Mouse (Mus musculus): ENCODE measurements around the gene Bod1. TPM values are rescaled to one million over a fixed set of nuclear protein-coding genes. Genes with fewer than 3 reads are reported as not detected.

The Bod1 gene
- polyA plus RNA-seq, 1 experiment, result 18.0 TPM

DNA sequence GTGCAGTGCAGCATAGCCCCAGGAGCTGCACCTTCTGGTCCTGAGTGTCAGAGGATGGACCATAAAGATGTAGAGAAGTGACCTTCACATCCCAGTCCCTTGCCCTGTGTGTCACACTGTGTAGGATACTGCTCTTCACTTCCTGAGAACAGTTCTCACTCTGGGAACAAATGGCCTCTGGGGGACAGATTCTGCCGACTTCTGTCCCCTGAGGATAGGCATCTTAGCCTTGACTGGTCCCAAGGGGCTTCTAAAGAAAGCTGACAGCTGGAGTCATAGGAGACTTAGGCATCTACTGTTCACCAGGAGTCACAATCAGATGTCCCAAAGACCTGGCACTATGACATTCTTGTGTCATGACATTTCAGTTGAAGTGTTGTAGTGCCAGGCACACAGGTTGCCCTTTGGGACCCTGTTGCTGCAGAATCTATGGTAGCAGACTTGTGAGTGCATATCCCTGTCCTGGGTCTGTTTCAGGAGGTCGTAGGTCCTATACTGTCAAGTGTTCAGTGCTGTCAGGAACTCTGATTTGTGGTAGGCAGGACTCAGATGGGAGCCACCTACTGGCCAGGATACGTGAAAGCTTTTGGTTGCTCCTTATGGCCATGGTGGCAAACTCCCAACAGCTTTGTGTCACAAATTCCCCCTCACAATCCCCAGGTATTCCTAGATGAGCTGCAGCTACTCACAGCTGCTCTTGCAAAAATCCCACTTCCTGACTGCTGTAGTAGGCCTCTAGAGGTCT lies 30.4 kb downstream of the Bod1 start:
- H3K4me3 ChIP-seq (replicated peaks; ENCODE audit: control insufficient read depth, low read depth, low read length), result no peak overlapping the region
- no peaks in the 10 kb centered on the region for H3K4me1 ChIP-seq (ENCODE audit: control insufficient read depth, insufficient read depth, low read length)
- TF ChIP-seq POLR2A (IDR thresholded peaks at IDR 0.05; ENCODE audit: borderline replicate concordance, control insufficient read depth, low read depth, low read length) (no peak), CTCF (IDR thresholded peaks at IDR 0.05; ENCODE audit: control insufficient read depth, insufficient read depth, low read length) (no peak)
- H3K27ac ChIP-seq (ENCODE audit: control insufficient read depth, insufficient read depth, low read depth, low read length, poor library complexity), result no peak overlapping the region
- 36% methylated on average over 3 of the region's 3 CpGs for WGBS

DNA sequence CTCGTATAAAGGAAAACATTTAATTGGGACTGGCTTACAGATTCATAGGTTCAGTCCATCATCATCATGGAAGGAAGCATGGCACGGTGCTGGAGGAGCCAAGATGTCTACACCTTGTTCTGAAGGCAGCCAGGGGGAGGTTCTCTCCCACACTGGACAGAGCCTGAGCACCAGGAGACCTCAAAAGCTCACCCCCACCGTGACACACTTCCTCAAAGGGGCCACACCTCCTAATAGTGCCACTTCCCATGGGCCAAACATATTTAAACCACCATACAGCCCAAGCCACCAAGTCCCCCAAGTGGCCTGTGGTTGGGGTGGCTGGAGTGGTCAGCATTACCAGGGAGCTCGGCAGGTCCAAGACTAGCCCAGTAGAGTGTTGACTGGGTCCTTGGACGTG lies 31.5 kb downstream of the Bod1 start:
- no peak overlapping the region for H3K4me3 ChIP-seq (replicated peaks; ENCODE audit: control insufficient read depth, low read depth, low read length)
- TF ChIP-seq POLR2A (IDR thresholded peaks at IDR 0.05; ENCODE audit: borderline replicate concordance, control insufficient read depth, low read depth, low read length), result no peak
- TF ChIP-seq CTCF (IDR thresholded peaks at IDR 0.05; ENCODE audit: control insufficient read depth, insufficient read depth, low read length), result no peak
- H3K4me1 ChIP-seq (ENCODE audit: control insufficient read depth, insufficient read depth, low read length), result no peaks in the 10 kb centered on the region
- WGBS, result 50% methylated on average over 5 of the region's 5 CpGs
- no peak overlapping the region for H3K27ac ChIP-seq (ENCODE audit: control insufficient read depth, insufficient read depth, low read depth, low read length, poor library complexity)

DNA sequence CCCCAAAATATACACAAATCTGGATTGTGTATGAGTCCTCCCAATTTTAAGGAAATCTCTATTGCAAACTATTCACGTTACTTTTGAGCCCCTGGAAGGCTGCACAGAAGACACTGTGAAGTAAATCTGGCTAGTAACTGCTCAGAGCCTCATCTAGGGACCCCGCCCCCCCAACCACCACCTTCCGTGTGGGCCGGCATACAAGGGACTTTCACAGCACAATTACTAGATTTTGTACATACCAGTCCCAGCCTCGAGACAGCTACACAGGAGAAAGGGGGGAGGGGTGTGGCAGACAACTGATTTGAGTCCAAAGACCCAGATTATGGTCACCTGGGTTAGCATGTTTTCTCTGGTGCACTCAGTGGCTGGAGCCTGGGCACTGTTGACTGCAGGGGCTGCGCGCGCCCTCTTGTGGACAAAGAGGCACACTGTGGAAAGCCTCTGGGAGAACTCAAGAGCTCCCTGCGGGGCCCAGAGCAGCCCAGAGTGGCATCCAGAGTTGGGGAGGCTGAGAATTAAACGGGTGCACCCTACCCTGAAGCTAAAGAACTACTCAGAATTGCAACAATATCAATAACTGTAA lies 33.8 kb downstream of the Bod1 start:
- 31% methylated on average over 10 of the region's 10 CpGs for WGBS
- no peak overlapping the region for H3K27ac ChIP-seq (ENCODE audit: control insufficient read depth, insufficient read depth, low read depth, low read length, poor library complexity)
- H3K4me1 ChIP-seq (ENCODE audit: control insufficient read depth, insufficient read depth, low read length), result no peaks in the 10 kb centered on the region
- TF ChIP-seq POLR2A (IDR thresholded peaks at IDR 0.05; ENCODE audit: borderline replicate concordance, control insufficient read depth, low read depth, low read length), result no peak
- peak; percentile 79 for TF ChIP-seq CTCF (IDR thresholded peaks at IDR 0.05; ENCODE audit: control insufficient read depth, insufficient read depth, low read length)
- H3K4me3 ChIP-seq (replicated peaks; ENCODE audit: control insufficient read depth, low read depth, low read length), result no peak overlapping the region

DNA sequence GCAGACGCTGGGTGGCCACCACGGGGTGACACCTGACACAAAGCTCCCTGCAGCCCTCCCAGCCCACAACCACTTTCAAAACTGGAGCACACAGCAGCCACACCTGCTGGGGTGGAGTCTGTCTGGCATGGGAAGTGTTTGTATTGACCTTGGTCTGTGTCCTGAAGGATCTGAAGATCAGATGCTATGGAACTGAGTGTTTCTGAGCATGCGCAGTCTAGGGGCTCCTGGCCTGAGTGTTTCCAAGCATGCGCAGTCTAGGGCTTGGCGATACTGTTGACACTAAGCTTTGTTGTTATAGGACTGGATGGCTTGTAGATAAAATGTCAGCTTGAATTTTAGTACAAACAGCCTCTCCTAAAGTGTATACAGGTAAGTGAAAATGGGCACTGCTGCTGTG lies 43.0 kb downstream of the Bod1 start:
- no peak for TF ChIP-seq CTCF (IDR thresholded peaks at IDR 0.05; ENCODE audit: control insufficient read depth, insufficient read depth, low read length)
- no peak for TF ChIP-seq POLR2A (IDR thresholded peaks at IDR 0.05; ENCODE audit: borderline replicate concordance, control insufficient read depth, low read depth, low read length)
- H3K4me3 ChIP-seq (replicated peaks; ENCODE audit: control insufficient read depth, low read depth, low read length), result no peak overlapping the region
- H3K4me1 ChIP-seq (ENCODE audit: control insufficient read depth, insufficient read depth, low read length), result no peaks in the 10 kb centered on the region
- no peak overlapping the region for H3K27ac ChIP-seq (ENCODE audit: control insufficient read depth, insufficient read depth, low read depth, low read length, poor library complexity)
- 76% methylated on average over 5 of the region's 5 CpGs for WGBS

DNA sequence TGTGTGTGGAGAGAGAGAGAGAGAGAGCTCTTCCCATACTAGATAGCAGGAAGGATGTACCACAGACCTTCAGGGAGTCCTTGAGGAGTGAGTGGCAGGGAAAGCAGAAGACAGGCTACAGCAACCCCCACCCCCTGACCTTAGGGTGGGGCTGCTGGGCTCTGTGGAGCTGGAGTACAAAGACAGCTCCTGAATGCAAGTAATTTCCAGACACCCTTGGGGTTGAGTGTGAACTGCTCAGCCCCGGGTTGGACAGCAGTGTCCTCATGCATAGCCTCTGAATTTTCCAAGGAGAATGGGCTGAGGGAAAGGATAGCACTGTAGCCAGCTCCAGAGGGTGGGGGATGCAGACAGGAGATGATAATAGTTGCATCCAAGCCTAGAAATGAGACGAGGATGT lies 50.9 kb downstream of the Bod1 start:
- H3K4me1 ChIP-seq (ENCODE audit: control insufficient read depth, insufficient read depth, low read length), result no peaks in the 10 kb centered on the region
- 53% methylated on average over 2 of the region's 2 CpGs for WGBS
- H3K27ac ChIP-seq (ENCODE audit: control insufficient read depth, insufficient read depth, low read depth, low read length, poor library complexity), result no peak overlapping the region
- no peak overlapping the region for H3K4me3 ChIP-seq (replicated peaks; ENCODE audit: control insufficient read depth, low read depth, low read length)
- TF ChIP-seq CTCF (IDR thresholded peaks at IDR 0.05; ENCODE audit: control insufficient read depth, insufficient read depth, low read length) (no peak), POLR2A (IDR thresholded peaks at IDR 0.05; ENCODE audit: borderline replicate concordance, control insufficient read depth, low read depth, low read length) (no peak)

DNA sequence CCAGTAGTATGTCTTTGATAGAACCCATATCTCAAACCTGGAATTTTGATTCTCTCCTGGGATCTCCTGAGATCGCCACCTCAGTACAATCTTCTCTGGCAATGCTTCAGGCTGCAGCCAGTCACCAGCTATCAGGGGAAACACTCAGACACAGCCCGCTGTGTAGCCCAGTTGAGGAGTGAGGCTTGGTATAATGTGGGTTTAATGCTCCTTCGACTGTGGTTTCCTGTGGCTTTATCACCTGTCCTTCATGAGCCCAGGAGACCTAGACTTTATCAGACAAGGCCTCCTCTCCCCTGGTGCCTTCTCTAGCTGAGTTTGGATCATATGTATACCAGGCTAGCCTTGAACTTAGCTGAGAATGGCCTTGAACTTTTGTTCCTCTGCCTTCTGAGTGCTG lies 53.9 kb downstream of the Bod1 start:
- Histone ChIP-seq H3K4me3 (replicated peaks; ENCODE audit: control insufficient read depth, low read depth, low read length) (no peak overlapping the region), H3K4me1 (ENCODE audit: control insufficient read depth, insufficient read depth, low read length) (no peaks in the 10 kb centered on the region), H3K27ac (ENCODE audit: control insufficient read depth, insufficient read depth, low read depth, low read length, poor library complexity) (no peak overlapping the region)
- WGBS, result 14% methylated on average over 3 of the region's 3 CpGs
- TF ChIP-seq POLR2A (IDR thresholded peaks at IDR 0.05; ENCODE audit: borderline replicate concordance, control insufficient read depth, low read depth, low read length) (no peak), CTCF (IDR thresholded peaks at IDR 0.05; ENCODE audit: control insufficient read depth, insufficient read depth, low read length) (no peak)

DNA sequence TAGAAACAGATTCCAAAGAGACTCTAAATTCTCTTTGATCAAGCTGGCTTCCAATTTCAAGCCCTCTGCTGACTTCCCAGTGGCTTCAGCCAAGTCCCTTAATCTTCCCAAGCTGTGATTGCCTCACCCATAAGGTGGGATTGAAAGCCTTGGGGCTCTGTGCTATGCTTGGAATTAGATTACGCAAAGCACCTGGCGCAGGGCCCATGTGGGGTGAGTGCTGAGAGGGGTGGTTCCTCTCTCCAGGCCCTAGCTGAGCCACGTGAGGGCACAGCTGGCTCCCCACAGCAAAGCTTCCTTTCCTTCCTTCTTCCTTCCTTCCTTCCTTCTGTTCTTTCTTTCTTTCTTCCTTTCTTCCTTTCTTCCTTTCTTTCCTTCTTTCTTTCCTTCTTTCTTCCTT lies 54.4 kb downstream of the Bod1 start:
- WGBS, result 16% methylated on average over 3 of the region's 3 CpGs
- H3K27ac ChIP-seq (ENCODE audit: control insufficient read depth, insufficient read depth, low read depth, low read length, poor library complexity), result no peak overlapping the region
- H3K4me1 ChIP-seq (ENCODE audit: control insufficient read depth, insufficient read depth, low read length), result no peaks in the 10 kb centered on the region
- no peak overlapping the region for H3K4me3 ChIP-seq (replicated peaks; ENCODE audit: control insufficient read depth, low read depth, low read length)
- TF ChIP-seq CTCF (IDR thresholded peaks at IDR 0.05; ENCODE audit: control insufficient read depth, insufficient read depth, low read length) (no peak), POLR2A (IDR thresholded peaks at IDR 0.05; ENCODE audit: borderline replicate concordance, control insufficient read depth, low read depth, low read length) (no peak)

DNA sequence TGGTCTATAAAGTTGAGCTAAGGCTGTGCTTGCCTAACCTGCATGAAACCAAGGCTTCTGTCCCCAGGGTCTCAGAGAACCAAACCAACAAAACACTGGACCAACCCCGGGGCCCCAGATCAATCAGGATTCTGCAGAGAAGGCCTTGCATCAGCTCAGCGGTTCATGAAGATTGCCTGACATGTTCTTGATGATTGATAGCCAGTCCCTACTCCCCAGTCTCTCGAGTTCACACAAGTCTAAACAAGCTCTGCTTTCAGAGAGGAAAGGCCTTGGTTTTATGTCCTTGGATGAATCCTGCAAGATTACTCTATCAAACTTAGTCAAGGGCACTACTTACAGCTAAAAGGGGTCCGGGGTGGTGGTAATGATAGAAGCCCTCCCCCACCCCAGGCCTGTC lies 55.0 kb downstream of the Bod1 start:
- no peak for TF ChIP-seq CTCF (IDR thresholded peaks at IDR 0.05; ENCODE audit: control insufficient read depth, insufficient read depth, low read length)
- no peak for TF ChIP-seq POLR2A (IDR thresholded peaks at IDR 0.05; ENCODE audit: borderline replicate concordance, control insufficient read depth, low read depth, low read length)
- Histone ChIP-seq H3K4me3 (replicated peaks; ENCODE audit: control insufficient read depth, low read depth, low read length) (no peak overlapping the region), H3K4me1 (ENCODE audit: control insufficient read depth, insufficient read depth, low read length) (no peaks in the 10 kb centered on the region), H3K27ac (ENCODE audit: control insufficient read depth, insufficient read depth, low read depth, low read length, poor library complexity) (no peak overlapping the region)
- 66% methylated on average over 4 of the region's 4 CpGs for WGBS

Other genes with a start within 250 kb of the Bod1 start
- 27.5 and 38.1 TPM in 2 replicates for gene Cpeb4, start 200.3 kb upstream of the Bod1 start, polyA plus RNA-seq (2011; ENCODE audit: insufficient read depth, insufficient read length, low replicate concordance, missing spikeins)